Mouse (Mus musculus) forebrain, embryonic 10.5 days (tissue): ENCODE results near the gene Trim14. TPM values are rescaled to one million over a fixed set of nuclear protein-coding genes. Genes with fewer than 3 reads are reported as not detected.

Experiments
- DNase-seq: peaks from one replicate; pipeline ENCODE4 v3.0.0-alpha.2; 2017; ENCODE audit warnings: low spot score; ENCODE audit errors: extremely low spot score
- H3K27ac ChIP-seq: fragments of 300-500 bp; sonication (generic); 2 replicates; pipeline ENCODE4 v1.5.1; 2016; ENCODE audit warnings: mild to moderate bottlenecking
- H3K27me3 ChIP-seq: fragments of 300-500 bp; sonication (generic); 2 replicates; pipeline ENCODE4 v1.6.1; 2016; ENCODE audit warnings: mild to moderate bottlenecking; ENCODE audit not compliant: poor library complexity, severe bottlenecking
- H3K36me3 ChIP-seq: fragments of 300-500 bp; sonication (generic); replicated peaks from 2 replicates; pipeline ENCODE4 v1.6.1; 2016; ENCODE audit warnings: mild to moderate bottlenecking, moderate library complexity
- H3K4me1 ChIP-seq: fragments of 300-500 bp; sonication (generic); 2 replicates; pipeline ENCODE4 v1.6.1; 2016
- H3K4me3 ChIP-seq: fragments of 300-500 bp; sonication (generic); 2 replicates; pipeline ENCODE4 v1.5.1; 2016; ENCODE audit warnings: mild to moderate bottlenecking, moderate library complexity
- H3K9me3 ChIP-seq: fragments of 300-500 bp; sonication (generic); 2 replicates; pipeline ENCODE4 v1.6.1; 2016; ENCODE audit warnings: mild to moderate bottlenecking, moderate library complexity
- WGBS: fragments of 180-500 bp; shearing (Covaris S2); methylation state at CpG from one replicate; pipeline ENCODE4 v1.1.7; 2016; 5-methylcytosine and 5-hydroxymethylcytosine counted together
- polyA plus RNA-seq: library from polyadenylated mRNA; unstranded; fragments of >200 nt; fragmentation: Nextera tagmentation; extraction: Ambion mirVana; gene quantifications from 2 replicates; pipeline ENCODE4 v1.2.1, GENCODE M21; 2016

Trim14 gene
- polyA plus RNA-seq, 1 experiment from 2014 or later: 0.84 TPM

DNA sequence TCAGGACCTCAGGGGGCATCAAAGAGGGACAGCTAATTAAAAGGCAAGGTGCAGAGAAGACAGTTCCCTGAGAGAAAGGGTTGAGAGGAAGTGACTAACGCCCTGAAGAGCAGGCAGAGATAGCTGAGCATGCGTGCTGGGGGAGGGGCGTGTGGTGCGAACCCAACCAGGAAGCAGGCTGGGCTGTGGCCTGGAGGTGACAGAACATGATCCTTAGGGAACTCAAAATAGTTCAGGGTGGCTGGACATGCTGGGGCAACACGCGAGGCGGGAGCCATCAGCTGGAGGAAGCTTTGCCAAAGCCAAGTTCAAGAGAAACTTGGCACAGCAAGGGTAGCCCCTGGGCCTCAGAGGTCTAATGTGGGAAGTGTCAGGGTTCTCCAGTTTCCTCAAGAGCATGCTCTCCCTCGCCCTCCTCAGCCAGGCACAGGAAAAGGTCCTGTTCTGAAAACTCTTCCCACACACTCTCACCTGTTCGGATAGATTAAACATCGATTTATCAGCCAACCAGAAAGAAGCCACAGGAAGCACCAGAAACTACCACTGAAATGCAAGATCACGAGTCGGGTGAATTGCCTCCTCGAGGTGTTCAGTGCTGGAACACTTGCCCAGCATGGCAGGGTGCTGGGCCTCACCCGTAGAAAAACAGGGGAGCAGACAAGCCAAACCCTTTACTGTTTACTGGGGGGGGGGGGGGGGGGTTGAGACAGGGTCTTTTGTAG is 50.1 kb downstream of the Trim14 start:
- H3K9me3 ChIP-seq: no peaks in the 10 kb centered on the region
- peaks cover 19% of the 10 kb centered on the region for H3K4me1 ChIP-seq
- no peaks in the 10 kb centered on the region for H3K27me3 ChIP-seq
- no peak overlapping the region for H3K4me3 ChIP-seq
- peak overlapping the region; percentile 32; the same call in 1 of the 2 replicates for H3K27ac ChIP-seq
- no peaks in the 10 kb centered on the region for H3K36me3 ChIP-seq
- 57% methylated on average over 14 of the region's 14 CpGs for WGBS
- no peak for DNase-seq

DNA sequence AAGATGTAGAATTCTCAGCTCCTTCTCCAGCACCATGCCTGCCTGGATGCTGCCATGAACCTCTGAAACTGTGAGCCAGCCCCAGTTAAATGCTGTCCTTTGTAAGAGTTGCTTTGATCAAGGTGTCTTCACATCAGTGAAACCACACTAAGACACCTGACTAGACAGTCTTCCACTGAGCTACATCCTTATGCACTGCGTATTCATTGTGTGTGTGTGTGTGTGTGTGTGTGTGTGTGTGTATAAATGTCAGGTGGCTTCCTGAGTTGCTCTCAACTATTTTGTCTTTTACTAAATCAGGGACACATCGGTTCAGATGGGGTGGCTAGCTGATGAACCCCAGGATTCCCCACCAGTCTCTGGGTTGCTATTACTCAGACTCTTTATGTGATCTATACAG is 56.9 kb downstream of the Trim14 start:
- DNase-seq: no peak
- Histone ChIP-seq H3K27ac (no peak overlapping the region), H3K36me3 (peaks cover 53% of the 10 kb centered on the region), H3K4me1 (no peaks in the 10 kb centered on the region), H3K9me3 (no peaks in the 10 kb centered on the region), H3K27me3 (no peaks in the 10 kb centered on the region), H3K4me3 (no peak overlapping the region)
- 93% methylated on average over 2 of the region's 2 CpGs for WGBS

DNA sequence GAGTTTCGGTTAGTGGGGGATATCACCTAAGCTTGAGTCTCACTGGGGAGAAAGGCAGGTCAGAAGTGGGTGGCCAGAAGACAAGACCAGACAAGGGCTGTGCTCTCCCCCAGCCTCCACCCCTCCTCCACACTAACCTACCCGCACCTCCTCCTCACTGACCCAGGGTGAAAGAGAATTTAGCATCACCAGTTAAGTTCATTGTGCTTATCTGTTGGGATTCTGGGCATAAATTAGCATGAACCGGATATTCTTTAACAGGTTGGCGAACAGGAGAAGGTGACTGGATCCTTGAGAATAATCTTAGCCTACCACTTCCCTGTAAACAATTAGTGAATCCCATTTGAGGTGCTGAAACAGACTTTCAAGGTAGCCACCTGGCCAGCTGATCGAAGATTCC is 60.8 kb downstream of the Trim14 start:
- H3K4me1 ChIP-seq: no peaks in the 10 kb centered on the region
- H3K36me3 ChIP-seq: peaks cover 92% of the 10 kb centered on the region
- H3K9me3 ChIP-seq: no peaks in the 10 kb centered on the region
- H3K27ac ChIP-seq: no peak overlapping the region
- WGBS: 95% methylated on average over 5 of the region's 5 CpGs
- no peak overlapping the region for H3K4me3 ChIP-seq
- no peak for DNase-seq
- no peaks in the 10 kb centered on the region for H3K27me3 ChIP-seq

DNA sequence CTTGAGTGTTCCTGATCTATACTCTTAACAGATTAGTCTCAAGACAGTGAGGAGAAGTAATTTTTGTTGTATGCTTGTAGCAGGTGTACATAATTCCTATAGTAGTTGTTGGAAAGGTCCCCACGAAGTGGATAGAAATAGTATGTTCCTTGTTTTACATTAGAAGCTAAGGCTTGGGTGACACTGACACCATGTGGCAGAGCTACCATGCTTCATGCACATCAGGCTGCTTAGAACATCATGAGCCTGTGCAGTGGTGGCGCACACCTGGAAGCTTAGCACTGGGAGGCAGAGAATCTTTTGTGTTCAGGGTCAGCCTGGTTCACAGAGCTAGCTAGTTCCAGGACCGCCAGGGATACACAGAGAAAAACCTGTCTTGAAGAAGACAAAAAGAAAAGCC is 70.2 kb downstream of the Trim14 start:
- no peaks in the 10 kb centered on the region for H3K9me3 ChIP-seq
- peaks cover 100% of the 10 kb centered on the region for H3K36me3 ChIP-seq
- DNase-seq: no peak
- 98% methylated on average over 3 of the region's 3 CpGs for WGBS
- H3K27ac ChIP-seq: no peak overlapping the region
- H3K4me3 ChIP-seq: no peak overlapping the region
- H3K27me3 ChIP-seq: no peaks in the 10 kb centered on the region
- no peaks in the 10 kb centered on the region for H3K4me1 ChIP-seq

DNA sequence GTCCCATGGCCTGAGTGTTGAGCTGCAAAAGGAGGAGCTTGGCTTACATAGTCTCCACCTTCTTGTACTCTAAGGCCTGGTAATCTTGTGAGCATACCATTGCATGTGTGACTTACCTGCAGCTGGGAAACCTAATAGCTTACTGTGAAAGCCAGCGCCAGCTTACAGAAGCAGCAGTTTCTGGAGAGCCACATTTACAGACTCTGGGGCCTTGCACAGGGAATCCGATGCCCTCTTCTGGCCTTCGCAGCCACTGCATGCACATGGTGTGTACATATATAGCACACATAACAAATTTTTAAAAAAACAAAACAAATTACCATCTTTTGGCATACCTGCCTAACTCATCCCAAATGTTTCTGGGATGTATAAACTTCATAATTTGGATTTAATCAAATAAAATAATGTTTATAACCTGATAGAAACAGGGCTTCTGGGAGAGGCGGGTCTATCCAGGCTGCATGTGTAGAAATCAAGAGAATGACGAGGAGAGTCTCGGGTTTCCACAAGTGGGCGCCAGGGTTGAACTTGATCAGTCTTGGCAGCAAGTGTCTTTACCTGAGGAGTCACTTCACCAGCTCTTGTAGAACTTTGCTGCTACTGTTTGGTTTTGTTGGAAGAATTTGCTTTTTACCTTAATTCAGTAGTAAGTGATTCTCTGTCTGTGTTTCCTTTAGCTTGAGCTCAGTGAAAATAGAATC is 72.7 kb downstream of the Trim14 start:
- no peaks in the 10 kb centered on the region for H3K9me3 ChIP-seq
- no peak for DNase-seq
- 0 out of 2 replicates have a peak, but pooled peaks cover 2% of the 10 kb centered on the region for H3K4me1 ChIP-seq
- no peak overlapping the region for H3K4me3 ChIP-seq
- 87% methylated on average over 7 of the region's 7 CpGs for WGBS
- H3K27me3 ChIP-seq: no peaks in the 10 kb centered on the region
- H3K36me3 ChIP-seq: peaks cover 98% of the 10 kb centered on the region
- H3K27ac ChIP-seq: no peak overlapping the region

DNA sequence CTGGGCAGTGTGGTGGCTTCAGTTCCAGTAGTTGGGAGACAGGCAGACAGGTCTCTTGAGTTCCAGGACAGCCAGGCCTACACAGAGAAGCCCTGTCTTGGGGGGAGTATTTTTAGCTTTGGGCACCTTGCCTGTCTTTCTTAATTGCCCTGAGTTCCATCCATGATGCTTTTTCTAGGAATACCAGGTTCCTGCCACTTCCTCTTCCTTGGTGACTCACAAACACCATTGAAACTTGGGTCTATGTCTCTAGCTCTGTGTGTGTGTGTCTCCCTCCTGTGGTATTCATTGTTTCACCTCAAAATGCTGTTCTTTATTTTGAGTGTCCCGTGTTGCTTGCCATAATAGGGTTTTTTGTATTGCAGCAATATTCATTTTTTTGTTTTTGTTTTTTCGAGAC is 77.5 kb downstream of the Trim14 start:
- Histone ChIP-seq H3K4me3 (no peak overlapping the region), H3K36me3 (peaks cover 80% of the 10 kb centered on the region), H3K27me3 (no peaks in the 10 kb centered on the region), H3K9me3 (no peaks in the 10 kb centered on the region), H3K27ac (no peak overlapping the region), H3K4me1 (peaks cover 40% of the 10 kb centered on the region)
- no peak for DNase-seq
- WGBS: 94% methylated on average over 2 of the region's 2 CpGs

DNA sequence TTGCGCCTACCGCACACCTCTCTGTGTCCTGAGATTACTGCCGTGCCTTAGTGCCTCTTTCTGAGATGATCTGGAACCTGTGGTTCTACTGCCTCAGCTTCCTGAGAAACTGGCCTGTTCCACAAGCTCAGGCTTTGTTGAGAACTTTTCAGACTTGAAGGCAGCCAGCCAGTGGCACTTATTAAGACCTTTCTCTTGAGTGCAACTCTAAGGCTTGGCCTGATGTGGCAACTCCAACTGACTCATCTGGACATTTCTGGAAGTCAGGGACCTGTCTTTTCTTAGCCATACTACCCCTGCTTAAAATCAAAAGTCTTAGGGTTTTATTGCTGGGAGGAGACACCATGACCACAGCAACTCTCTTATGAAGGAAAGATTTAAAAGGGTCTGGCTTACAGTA is 78.8 kb downstream of the Trim14 start:
- WGBS: 94% methylated on average over 3 of the region's 3 CpGs

DNA sequence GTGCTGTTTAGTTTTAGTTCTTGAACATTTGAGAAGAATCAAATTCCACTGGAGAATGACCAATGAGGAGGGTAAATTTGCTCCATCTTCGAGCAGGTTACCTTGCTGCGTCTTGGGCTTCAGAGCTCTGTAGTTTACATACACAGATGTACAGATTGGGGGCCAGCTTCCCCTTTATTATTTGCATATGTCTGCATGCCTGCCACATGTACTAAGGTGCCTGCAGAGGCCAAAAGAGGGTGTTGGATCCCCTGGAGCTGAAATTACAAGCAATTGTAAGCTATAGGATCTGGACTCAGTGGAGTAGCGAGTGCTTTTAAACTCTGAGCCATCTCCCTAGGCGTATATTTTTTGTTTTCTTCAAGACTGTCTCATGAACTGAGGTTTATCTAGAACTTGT is 79.2 kb downstream of the Trim14 start:
- Histone ChIP-seq H3K27me3 (no peaks in the 10 kb centered on the region), H3K4me3 (no peak overlapping the region), H3K27ac (no peak overlapping the region), H3K9me3 (no peaks in the 10 kb centered on the region), H3K36me3 (peaks cover 70% of the 10 kb centered on the region), H3K4me1 (peaks cover 53% of the 10 kb centered on the region)
- no peak for DNase-seq
- 94% methylated on average over 4 of the region's 4 CpGs for WGBS

More for the DNA sequence above, 78.8 kb downstream of the Trim14 start:
- no peak for DNase-seq
- H3K27me3 ChIP-seq: no peaks in the 10 kb centered on the region
- no peaks in the 10 kb centered on the region for H3K9me3 ChIP-seq
- H3K27ac ChIP-seq: no peak overlapping the region
- peaks cover 52% of the 10 kb centered on the region for H3K4me1 ChIP-seq
- no peak overlapping the region for H3K4me3 ChIP-seq
- peaks cover 74% of the 10 kb centered on the region for H3K36me3 ChIP-seq

DNA sequence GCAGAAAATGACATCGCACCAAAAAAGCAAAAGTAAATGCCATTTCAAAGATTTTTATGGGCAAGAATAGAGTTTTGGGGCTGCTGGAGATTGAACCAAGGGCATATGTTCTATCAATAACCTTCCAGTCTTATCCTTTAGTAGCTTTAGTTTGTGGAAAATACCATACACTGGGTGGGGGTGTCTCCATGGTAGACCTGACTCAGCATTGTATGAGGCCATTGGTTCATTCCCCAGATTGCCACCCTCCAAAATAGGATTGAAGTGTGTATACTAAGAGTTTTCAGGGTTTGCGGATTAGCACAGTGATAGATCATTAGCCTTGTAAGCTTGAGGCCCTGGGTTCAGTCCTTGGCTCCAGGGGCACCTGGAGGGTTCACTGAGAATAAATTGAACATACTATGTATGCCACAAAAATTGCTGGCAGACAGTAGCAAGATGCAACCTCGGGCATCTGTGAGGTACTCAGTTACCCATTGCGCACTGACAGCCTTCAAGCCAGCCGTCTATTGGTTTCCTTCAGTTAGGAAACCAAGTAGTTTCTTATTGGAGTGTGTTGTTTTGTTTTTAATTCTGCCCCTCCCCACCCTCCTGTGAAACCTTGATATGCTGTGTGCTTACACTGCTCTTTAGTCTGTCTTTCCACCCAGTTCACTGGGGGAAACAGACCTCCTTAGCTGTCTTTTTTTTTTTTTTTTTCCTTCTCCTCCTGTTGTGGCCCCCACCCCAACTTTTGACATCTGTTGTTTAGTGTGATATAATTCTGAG is 81.7 kb downstream of the Trim14 start:
- Histone ChIP-seq H3K36me3 (peaks cover 45% of the 10 kb centered on the region), H3K27me3 (no peaks in the 10 kb centered on the region), H3K4me3 (peak overlapping the region; percentile 89), H3K9me3 (no peaks in the 10 kb centered on the region), H3K27ac (0 out of 2 replicates have a peak overlapping the region, but pooled peaks have one; percentile 100), H3K4me1 (peaks cover 66% of the 10 kb centered on the region)
- WGBS: 80% methylated on average over 5 of the region's 5 CpGs
- DNase-seq: no peak

DNA sequence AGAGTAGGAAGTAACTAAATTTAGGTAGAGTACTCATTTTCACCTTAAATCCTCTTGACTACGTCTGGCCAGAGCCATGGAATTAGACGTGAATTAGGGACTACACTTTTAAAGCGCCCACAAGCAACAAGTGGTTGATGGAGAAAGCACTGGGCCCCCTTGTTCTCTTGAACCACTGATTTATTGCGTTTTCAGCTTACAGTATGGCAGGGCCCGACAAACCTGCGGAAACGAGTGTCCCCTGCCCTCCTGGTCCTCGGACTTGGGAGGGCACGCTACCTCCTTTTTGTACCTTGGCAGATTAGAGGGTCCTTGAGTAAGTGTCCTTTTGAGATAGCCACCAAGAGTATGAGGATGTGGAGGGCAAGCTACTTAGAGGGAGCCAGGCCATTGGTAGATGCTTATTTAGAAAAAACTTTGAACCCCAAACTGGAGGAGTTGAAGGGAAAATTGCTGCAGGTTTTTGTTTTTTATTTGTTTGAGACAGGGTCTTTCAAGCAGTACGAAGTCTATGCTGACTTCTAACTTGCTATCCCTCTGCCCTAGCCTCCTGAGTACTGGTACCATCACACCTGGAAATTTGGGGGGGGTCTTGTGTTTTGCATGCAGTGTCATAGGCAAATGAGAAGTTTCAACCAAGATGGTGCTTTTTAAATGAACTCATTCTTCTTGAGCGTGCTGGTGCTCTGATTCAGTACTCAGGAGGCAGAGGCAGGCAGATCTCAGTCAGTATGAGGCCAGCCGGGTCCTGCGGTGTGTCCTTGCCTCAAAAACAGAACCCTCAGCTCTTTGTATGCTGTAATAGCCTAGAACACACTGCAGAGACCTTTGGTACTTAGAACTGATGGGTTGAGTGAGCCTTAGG is 82.9 kb downstream of the Trim14 start:
- H3K27ac ChIP-seq: peak overlapping the region; percentile 100
- H3K4me3 ChIP-seq: peak overlapping the region; percentile 89
- peaks cover 35% of the 10 kb centered on the region for H3K36me3 ChIP-seq
- peaks cover 72% of the 10 kb centered on the region for H3K4me1 ChIP-seq
- H3K27me3 ChIP-seq: no peaks in the 10 kb centered on the region
- whole genome bisulfite sequencing: 42% methylated on average over 13 of the region's 13 CpGs
- no peak for DNase-seq
- H3K9me3 ChIP-seq: no peaks in the 10 kb centered on the region

DNA sequence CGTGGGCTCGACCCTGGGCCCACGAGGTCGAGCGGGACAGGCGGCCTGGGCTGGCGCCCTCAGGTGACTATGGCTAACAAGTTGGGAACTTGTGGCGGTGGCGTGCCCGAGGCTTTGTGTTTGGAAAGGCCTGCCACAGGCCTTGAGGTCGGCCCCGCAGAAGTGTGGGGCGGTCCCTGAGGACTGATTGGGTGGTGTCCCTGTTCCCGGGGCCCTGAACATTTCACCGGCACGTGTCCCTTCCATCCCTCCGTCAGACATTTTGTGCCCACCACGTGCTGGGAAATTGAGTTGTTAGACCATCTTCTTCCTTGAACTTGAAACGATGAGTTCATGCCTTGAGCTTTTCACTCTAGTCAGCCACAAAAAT is 83.5 kb downstream of the Trim14 start:
- under 1% methylated on average over 19 of the region's 19 CpGs for WGBS
- Histone ChIP-seq H3K9me3 (no peaks in the 10 kb centered on the region), H3K27ac (peak overlapping the region; percentile 100), H3K4me3 (peak overlapping the region; percentile 89), H3K36me3 (peaks cover 29% of the 10 kb centered on the region), H3K27me3 (no peaks in the 10 kb centered on the region), H3K4me1 (peaks cover 72% of the 10 kb centered on the region)
- peak; percentile 79 for DNase-seq

DNA sequence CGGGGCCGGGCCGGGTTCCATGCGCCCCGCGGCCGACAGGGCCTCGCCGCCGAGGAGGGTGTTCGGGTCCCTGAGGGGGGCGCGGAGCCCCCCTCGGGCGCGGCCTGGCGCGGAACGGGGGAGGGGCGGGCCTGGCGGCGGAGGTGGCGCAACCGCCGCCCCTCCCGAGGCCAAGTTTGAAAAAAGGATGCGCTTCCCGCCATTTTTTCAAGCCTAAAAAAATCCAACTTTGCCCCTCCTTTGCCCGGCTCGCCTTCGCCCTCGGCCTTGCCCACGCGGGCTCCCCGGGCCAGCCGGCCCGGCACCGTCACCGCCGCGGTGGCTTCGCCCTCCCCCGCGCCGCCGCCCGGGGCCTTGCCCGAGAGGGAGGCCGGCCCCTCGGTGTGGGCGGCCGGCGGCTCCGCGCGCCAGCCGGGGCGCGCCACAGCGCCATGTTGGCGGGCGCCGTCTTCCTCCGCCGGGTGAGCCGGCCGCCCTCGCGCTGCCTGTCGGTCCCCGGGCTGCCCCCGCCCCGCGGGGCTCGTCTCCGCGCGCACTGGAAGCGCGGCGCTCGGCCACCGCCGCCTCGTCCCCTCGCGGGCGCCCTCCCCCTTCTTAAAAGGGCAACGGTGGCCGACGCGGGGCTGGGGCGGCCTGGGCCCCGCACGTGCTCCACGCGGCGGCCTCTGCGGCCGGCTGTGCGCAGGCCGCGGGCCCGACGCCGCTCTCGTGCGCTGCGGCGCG is 84.0 kb downstream of the Trim14 start:
- Histone ChIP-seq H3K4me3 (peak overlapping the region; percentile 89), H3K9me3 (no peaks in the 10 kb centered on the region), H3K27ac (peak overlapping the region; percentile 100), H3K4me1 (peaks cover 69% of the 10 kb centered on the region), H3K27me3 (no peaks in the 10 kb centered on the region), H3K36me3 (peaks cover 24% of the 10 kb centered on the region)
- WGBS: under 1% methylated on average over 105 of the region's 111 CpGs
- DNase-seq: peak; percentile 63
